Mouse (Mus musculus) macrophage (primary cell): ENCODE results near the gene Fars2. TPM values are rescaled to one million over a fixed set of nuclear protein-coding genes. Genes with fewer than 3 reads are reported as not detected.

Experiments
- H3K27ac ChIP-seq: fragments of 350-480 bp; formaldehyde crosslinking; 2 replicates; pipeline ENCODE4 v1.9.0; 2021
- H3K36me3 ChIP-seq: fragments of 350-480 bp; formaldehyde crosslinking; 2 replicates; pipeline ENCODE4 v1.9.0; 2021; ENCODE audit errors: inconsistent target
- H3K4me3 ChIP-seq: fragments of 350-480 bp; formaldehyde crosslinking; 2 replicates; pipeline ENCODE4 v1.9.0; 2021; ENCODE audit errors: inconsistent target
- H3K79me2 ChIP-seq: fragments of 350-480 bp; formaldehyde crosslinking; 2 replicates; pipeline ENCODE4 v1.9.0; 2021; ENCODE audit errors: inconsistent target
- WGBS: methylation state at CpG from one replicate; pipeline ENCODE4 v1.1.7; 2026; ENCODE audit warnings: inconsistent platforms; ENCODE audit not compliant: missing documents; 5-methylcytosine and 5-hydroxymethylcytosine counted together
- polyA plus RNA-seq: library from polyadenylated mRNA; stranded (reverse); fragments of 250-400 nt; gene quantifications from 3 replicates; pipeline ENCODE4 v1.2.4, GENCODE M21; 2018; ENCODE audit warnings: inconsistent platforms

Gene Fars2
- polyA plus RNA-seq, 1 experiment from 2014 or later = 31.1 TPM

- H3K36me3 ChIP-seq = no peaks in the 10 kb centered on the region
- no peak overlapping the region for H3K27ac ChIP-seq
- H3K79me2 ChIP-seq = no peaks in the 10 kb centered on the region
- 77% methylated on average over 23 of the region's 23 CpGs for WGBS
- no peak overlapping the region for H3K4me3 ChIP-seq
Observed at GRCm38 (mm10) chr13:36612785-36613750, 495.9 kb downstream of the Fars2 start.

GRCm38 (mm10) chr13:36620498-36621332 lies 503.5 kb downstream of the Fars2 start:
- H3K27ac ChIP-seq = no peak overlapping the region
- no peaks in the 10 kb centered on the region for H3K79me2 ChIP-seq
- 92% methylated on average over 10 of the region's 10 CpGs for WGBS
- no peaks in the 10 kb centered on the region for H3K36me3 ChIP-seq
- H3K4me3 ChIP-seq = no peak overlapping the region

- 100% methylated on average over 1 of the region's 1 CpGs for whole genome bisulfite sequencing
- no peak overlapping the region for H3K4me3 ChIP-seq
- no peaks in the 10 kb centered on the region for H3K36me3 ChIP-seq
- no peaks in the 10 kb centered on the region for H3K79me2 ChIP-seq
- H3K27ac ChIP-seq = no peak overlapping the region
Observed at GRCm38 (mm10) chr13:36621333-36621659, 504.1 kb downstream of the Fars2 start.

GRCm38 (mm10) chr13:36623556-36623955 lies 506.3 kb downstream of the Fars2 start:
- Histone ChIP-seq H3K4me3 (no peak overlapping the region), H3K79me2 (no peaks in the 10 kb centered on the region), H3K36me3 (no peaks in the 10 kb centered on the region), H3K27ac (no peak overlapping the region)
- 93% methylated on average over 1 of the region's 1 CpGs for WGBS

- H3K36me3 ChIP-seq = no peaks in the 10 kb centered on the region
- no peak overlapping the region for H3K27ac ChIP-seq
- H3K4me3 ChIP-seq = no peak overlapping the region
- WGBS = 82% methylated on average over 1 of the region's 1 CpGs
- H3K79me2 ChIP-seq = no peaks in the 10 kb centered on the region
Observed at GRCm38 (mm10) chr13:36629154-36629553, 511.9 kb downstream of the Fars2 start.

- no peak overlapping the region for H3K4me3 ChIP-seq
- H3K27ac ChIP-seq = no peak overlapping the region
- no peaks in the 10 kb centered on the region for H3K36me3 ChIP-seq
- no peaks in the 10 kb centered on the region for H3K79me2 ChIP-seq
- WGBS = 95% methylated on average over 7 of the region's 7 CpGs
Observed at GRCm38 (mm10) chr13:36648257-36648656, 531.0 kb downstream of the Fars2 start.

GRCm38 (mm10) chr13:36654251-36654650 lies 537.0 kb downstream of the Fars2 start:
- Histone ChIP-seq H3K79me2 (no peaks in the 10 kb centered on the region), H3K36me3 (no peaks in the 10 kb centered on the region), H3K27ac (no peak overlapping the region), H3K4me3 (no peak overlapping the region)
- 71% methylated on average over 3 of the region's 3 CpGs for WGBS

GRCm38 (mm10) chr13:36679345-36679744 lies 562.1 kb downstream of the Fars2 start:
- WGBS = 67% methylated on average over 1 of the region's 1 CpGs
- Histone ChIP-seq H3K27ac (no peak overlapping the region), H3K79me2 (no peaks in the 10 kb centered on the region), H3K36me3 (no peaks in the 10 kb centered on the region), H3K4me3 (no peak overlapping the region)

- no peaks in the 10 kb centered on the region for H3K79me2 ChIP-seq
- no peak overlapping the region for H3K4me3 ChIP-seq
- no peaks in the 10 kb centered on the region for H3K36me3 ChIP-seq
- H3K27ac ChIP-seq = no peak overlapping the region
- 86% methylated on average over 8 of the region's 8 CpGs for WGBS
Observed at GRCm38 (mm10) chr13:36680690-36681355, 563.6 kb downstream of the Fars2 start.

- no peak overlapping the region for H3K27ac ChIP-seq
- H3K36me3 ChIP-seq = no peaks in the 10 kb centered on the region
- H3K79me2 ChIP-seq = no peaks in the 10 kb centered on the region
- H3K4me3 ChIP-seq = no peak overlapping the region
- 86% methylated on average over 4 of the region's 4 CpGs for whole genome bisulfite sequencing
Observed at GRCm38 (mm10) chr13:36683581-36683980, 566.4 kb downstream of the Fars2 start.

GRCm38 (mm10) chr13:36695516-36696201 lies 578.4 kb downstream of the Fars2 start:
- Histone ChIP-seq H3K27ac (no peak overlapping the region), H3K4me3 (no peak overlapping the region), H3K36me3 (no peaks in the 10 kb centered on the region), H3K79me2 (no peaks in the 10 kb centered on the region)
- WGBS = 3% methylated on average over 7 of the region's 7 CpGs

GRCm38 (mm10) chr13:36696351-36696771 lies 579.1 kb downstream of the Fars2 start:
- 72% methylated on average over 5 of the region's 8 CpGs for WGBS
- Histone ChIP-seq H3K27ac (no peak overlapping the region), H3K36me3 (no peaks in the 10 kb centered on the region), H3K4me3 (no peak overlapping the region), H3K79me2 (no peaks in the 10 kb centered on the region)

GRCm38 (mm10) chr13:36707088-36707690 lies 590.0 kb downstream of the Fars2 start:
- no peak overlapping the region for H3K4me3 ChIP-seq
- H3K79me2 ChIP-seq = no peaks in the 10 kb centered on the region
- no peaks in the 10 kb centered on the region for H3K36me3 ChIP-seq
- no peak overlapping the region for H3K27ac ChIP-seq
- WGBS = 79% methylated on average over 3 of the region's 3 CpGs

- no peaks in the 10 kb centered on the region for H3K79me2 ChIP-seq
- H3K36me3 ChIP-seq = no peaks in the 10 kb centered on the region
- WGBS = 89% methylated on average over 2 of the region's 2 CpGs
- no peak overlapping the region for H3K4me3 ChIP-seq
- no peak overlapping the region for H3K27ac ChIP-seq
Observed at GRCm38 (mm10) chr13:36714101-36714500, 596.9 kb downstream of the Fars2 start.
